Mouse (Mus musculus) adrenal gland, adult 8-10 months (tissue): Measurements from ENCODE around the gene Zdhhc16. TPM values are rescaled to one million over a fixed set of nuclear protein-coding genes. Genes with fewer than 3 reads are reported as not detected.
"Not testable (repeated sequence)": the region's sequence is repeated elsewhere in the genome, so short reads cannot be mapped to it uniquely, and the experiment has no call there.

Experiments used
- DNase-seq: peaks from one replicate; pipeline ENCODE4 v3.0.0; 2022
- total RNA-seq, 4 experiments: library from RNA; stranded (reverse); gene quantifications; 2 replicates each; pipeline ENCODE4 v1.2.4; 2022

The Zdhhc16 gene
- total RNA-seq, 4 experiments from 2014 or later: 29.5 to 40.7 (median 34.8) TPM

DNA sequence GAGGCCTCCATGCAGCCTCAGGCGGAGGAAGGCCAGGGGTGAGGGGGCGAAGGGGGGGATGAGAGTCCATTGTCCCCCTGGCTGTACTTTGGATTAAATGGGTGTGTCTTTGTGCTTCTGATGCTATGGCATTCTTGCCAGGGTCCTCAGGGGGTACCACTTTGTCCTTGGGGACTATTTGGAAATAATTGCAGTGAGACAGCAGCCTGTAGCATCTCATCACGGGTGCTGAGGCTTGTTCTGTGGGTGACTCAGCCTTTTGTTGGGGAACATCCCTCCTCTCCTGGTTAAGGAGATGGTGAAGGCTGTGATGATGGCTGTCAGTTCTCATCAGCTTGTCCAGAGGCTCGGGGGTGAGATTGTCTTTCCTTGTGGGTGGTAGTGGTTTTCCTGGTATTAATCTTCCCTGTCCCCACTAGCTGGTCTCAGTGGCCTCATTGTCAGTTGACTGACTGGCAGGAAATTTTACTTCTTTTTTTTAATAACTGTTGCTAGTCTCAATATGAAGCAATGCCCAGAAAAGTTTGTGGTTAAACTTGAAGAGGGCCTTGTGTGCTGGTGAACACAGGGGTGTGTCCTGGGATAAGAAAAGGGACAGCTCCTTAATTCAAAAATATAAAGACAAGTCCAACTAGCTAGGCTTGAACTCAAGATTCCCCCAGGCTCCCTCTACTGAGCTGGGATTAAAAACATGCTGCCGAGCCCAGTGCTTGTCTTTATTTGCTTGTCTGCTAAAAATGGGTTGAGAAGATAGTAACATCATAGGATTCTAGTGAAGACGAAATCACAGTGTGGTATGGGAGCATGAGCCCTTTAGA lies 19.3 kb upstream of the Zdhhc16 start:
- DNase-seq: no peak

DNA sequence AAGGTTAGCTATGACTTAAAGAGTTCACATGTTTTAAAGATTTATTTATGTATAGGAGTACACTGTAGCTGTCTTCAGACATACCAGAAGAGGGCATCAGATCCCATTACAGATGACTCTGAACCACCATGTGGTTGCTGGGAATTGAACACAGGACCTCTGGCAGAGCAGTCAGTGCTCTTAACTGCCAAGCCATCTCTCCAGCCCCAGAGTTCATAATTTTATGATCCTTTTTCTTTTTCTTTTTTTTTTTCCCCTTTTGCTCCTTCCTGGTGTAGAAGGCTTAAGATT lies 18.7 kb upstream of the Zdhhc16 start:
- DNase-seq: not testable (repeated sequence)

DNA sequence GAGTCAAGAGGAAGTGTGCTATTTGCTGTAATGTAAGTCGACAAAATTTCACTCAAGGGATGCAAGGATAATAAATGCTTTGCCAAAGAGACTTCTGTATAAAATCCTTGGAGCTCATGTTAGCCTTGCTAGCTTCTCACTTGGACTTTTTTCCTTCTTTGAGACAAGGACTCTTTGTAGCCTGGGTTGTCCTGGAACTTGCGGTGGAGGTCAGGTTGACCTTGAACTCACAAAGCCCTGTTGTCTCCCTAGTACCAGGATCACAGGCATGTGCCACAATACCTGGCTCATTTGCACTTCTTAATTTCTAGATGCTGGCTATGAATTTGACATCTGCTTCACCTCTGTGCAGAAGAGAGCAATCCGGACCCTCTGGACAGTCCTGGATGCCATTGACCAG lies 18.0 kb upstream of the Zdhhc16 start:
- no peak for DNase-seq

DNA sequence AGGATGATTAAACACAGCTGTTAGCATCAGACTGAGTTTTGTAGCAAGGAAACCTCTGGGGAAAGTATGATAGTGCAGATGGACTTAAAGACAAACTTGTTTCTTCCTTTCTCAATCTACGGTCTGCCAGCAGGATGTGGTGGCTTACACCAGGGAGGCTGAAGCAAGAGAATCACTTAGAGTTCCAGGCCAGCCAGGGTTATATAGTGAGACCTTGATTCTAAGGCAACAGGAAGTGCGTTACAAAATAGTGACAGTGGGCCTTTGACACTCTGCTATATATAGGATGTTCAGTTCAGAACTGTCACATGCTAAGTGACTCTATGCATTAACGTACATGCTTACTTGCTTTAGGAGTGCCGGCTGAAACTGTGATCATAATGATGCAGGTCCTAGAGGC lies 16.4 kb upstream of the Zdhhc16 start:
- DNase-seq: no peak

DNA sequence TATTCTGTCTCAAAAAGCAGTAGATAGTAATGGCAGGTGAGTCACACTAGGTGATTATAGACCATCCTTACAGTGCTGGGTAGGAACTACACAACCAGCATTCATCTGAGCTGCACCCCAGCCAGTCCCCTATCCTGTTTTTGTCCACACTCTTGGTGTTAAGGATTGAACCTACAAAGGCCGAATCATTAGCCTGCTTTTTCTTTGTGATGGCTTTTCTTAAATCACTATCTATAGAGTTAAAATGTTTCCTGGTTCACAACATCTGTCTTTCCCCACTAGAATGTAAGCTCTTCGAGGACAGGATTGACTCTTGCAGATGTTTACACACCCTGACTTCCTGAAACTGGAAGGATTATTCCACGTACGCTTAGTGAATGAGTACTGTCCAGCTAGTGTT lies 13.8 kb upstream of the Zdhhc16 start:
- no peak for DNase-seq

DNA sequence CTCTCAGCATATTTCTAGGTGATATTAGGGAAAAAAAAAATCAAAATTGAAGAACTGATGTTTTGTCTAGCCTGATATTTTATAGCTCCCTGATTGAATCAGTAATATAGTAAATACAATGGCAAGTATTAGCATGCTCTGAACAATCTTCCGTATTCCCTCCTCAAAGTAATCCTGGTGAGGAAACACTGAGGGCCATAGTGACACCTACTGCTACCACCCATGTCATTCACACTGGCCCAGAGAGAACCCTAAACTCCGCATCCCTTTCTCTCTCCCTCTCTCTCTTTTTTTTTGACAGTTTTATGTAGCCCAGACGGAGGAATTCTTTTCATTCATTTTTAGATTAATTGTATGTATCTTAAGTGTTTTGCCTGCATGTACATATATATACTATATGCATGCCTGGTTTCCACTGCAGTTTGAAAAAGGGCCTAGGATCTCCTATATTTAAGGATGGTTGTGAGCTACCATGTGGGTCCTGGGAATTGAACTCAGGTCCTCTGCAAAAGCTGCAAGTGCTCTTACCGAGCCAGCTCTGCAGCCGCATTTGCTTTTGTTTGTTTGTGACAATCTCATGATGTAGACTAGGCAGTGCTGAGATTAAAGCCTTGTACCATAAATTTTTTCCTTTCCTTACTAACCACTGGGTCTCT lies 12.7 kb upstream of the Zdhhc16 start:
- no peak for DNase-seq

DNA sequence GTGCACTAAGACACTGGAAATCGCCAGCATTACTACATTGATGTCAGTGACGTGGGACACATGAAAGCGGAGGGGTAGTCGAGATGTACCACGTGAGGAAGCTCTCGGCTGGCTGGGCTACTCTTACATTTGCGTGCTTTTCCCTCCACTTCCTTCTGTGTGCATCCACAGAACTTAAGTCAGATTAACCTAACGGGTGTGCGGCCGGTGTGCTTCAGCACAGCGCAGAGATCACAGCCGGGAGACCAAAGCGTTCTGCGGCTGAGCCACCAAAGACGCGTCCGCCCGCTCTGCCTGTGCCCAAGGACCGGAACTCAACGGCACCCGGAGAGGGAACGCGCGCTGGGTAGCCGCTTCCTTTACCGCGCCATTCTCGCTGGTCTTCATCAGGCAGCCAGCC lies 594 bp upstream of the Zdhhc16 start:
- no peak for DNase-seq

DNA sequence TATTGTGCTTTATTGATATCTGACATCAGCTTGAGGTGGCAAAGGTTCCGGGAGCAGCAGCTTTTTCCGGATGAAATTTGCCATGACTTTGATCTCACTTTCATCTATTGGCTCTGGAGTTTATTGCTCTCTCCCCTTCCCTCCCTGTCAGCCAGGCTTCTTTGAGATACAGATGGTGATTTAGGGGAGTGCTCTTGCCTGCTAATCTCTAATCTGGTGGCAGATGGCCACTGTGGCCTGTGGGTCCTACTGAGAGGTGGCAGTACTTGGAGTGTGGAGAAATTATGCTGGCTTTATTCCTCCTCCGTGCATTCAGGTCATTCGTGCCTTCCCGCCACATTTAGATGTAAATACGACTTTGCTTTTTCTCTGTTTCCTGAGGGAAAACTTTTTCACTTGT lies 844 bp downstream of the Zdhhc16 start:
- no peak for DNase-seq

DNA sequence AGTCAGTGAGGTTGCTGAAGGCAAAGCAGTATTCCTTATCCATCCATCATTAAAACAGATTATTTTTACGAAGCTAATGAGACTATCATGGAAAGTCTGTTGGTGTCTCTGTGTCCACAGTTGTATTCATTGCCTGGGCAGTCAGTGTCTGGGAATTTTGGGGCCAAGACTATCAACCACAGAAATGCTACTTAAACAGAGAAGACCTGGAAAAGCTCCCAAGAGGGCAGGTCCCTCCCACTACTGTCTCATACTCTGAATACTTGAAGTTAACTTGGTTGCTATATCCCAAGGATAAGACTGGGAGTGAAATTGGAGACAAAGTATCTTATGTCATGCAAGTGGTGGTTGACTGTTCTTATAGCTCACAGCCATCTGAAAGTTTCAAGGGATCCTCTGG lies 2.6 kb downstream of the Zdhhc16 start:
- DNase-seq: no peak

DNA sequence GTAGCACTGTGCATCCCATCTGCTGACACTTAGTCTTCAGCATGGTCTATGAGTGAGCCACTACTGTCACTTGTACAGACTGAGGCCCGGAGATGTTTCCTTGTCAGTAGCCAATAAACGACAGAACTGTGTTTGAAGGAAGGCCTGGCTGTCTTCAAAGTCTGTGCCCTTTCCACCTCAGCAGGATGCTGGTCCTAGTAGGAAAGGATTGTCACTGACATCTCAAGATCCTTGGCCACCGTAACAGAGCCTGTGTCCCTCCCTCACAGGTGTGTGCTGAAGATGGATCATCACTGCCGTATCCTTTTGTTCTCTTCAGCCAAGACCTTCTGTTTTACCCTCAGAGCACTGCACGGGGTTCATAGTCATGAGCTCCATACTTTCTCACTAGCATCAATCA lies 5.3 kb downstream of the Zdhhc16 start:
- no peak for DNase-seq

DNA sequence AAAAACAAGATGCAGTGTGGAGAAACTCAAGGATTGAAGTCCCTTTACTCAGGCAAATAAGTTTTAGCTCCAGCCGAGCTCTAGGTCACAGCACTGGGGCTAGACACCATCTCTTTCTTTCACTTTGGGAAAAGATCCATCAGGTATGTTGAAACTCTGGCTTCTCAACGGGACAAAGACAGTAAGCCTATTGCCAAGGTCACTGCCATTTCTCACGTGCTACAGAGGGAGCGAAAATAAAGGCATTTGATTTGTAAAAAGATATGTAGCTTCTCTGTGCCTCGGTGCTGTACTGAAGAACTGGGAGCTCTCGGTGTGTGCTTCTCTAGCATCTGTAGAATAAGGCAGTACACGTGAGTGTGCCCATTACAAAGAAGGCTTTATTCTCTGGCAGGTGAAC lies 10.6 kb downstream of the Zdhhc16 start:
- no peak for DNase-seq

DNA sequence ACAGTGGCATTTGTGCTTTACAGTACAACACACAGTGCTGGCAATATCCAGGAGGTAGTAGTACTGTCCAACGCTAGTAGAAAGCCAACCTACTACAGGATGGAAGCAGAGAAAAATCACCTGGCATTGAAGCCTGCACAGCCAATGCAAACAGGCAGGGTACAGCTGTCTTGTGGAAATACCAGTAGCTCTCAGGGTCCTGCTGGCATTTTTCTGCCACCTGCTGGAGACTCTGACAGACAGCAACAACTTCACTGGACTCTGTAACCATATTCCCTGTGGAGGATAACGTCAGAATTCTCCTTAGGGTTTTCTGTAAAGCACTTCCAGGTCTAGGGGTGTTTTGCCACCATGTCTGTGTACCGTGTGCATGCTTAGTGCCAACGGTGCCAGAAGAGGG lies 19.0 kb downstream of the Zdhhc16 start:
- DNase-seq: no peak

DNA sequence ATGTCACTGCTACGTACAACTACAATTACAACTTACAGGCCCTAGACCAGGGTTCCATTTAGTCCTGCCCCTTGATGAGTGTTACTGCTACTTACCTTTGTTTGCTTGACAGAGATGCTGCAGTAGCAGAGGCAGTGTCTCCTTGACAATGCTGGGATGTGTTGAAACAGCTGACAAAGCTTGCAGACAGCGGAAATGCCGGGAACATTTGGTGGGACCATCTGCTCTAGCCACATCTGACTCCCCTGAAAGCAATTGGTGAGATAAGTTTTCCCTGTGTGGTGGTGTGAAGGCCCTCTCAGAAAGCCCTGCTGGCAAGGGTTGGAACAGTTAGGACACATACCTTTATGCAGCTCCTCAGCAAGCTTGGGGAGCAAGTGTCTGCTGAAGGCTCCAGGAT lies 20.3 kb downstream of the Zdhhc16 start:
- DNase-seq: no peak

DNA sequence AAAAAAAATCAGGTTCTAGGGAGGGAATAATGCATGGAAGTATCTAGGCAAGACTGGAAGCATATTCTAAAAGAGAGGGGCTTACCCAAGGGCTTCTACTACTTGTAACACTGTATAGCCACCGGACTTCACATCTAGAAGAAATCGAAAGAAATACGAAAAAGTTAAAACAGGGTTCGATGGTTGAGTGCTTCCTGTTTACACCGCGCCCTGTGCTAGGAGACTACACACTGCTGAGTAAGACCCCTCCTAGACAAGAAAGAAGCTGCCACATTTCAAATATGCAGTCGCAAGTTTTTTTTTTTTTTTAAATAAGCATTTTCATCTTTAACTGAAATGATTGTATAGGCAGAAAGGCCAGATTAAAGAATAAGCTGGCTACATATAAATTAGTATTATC lies 36.3 kb downstream of the Zdhhc16 start:
- DNase-seq: no peak

DNA sequence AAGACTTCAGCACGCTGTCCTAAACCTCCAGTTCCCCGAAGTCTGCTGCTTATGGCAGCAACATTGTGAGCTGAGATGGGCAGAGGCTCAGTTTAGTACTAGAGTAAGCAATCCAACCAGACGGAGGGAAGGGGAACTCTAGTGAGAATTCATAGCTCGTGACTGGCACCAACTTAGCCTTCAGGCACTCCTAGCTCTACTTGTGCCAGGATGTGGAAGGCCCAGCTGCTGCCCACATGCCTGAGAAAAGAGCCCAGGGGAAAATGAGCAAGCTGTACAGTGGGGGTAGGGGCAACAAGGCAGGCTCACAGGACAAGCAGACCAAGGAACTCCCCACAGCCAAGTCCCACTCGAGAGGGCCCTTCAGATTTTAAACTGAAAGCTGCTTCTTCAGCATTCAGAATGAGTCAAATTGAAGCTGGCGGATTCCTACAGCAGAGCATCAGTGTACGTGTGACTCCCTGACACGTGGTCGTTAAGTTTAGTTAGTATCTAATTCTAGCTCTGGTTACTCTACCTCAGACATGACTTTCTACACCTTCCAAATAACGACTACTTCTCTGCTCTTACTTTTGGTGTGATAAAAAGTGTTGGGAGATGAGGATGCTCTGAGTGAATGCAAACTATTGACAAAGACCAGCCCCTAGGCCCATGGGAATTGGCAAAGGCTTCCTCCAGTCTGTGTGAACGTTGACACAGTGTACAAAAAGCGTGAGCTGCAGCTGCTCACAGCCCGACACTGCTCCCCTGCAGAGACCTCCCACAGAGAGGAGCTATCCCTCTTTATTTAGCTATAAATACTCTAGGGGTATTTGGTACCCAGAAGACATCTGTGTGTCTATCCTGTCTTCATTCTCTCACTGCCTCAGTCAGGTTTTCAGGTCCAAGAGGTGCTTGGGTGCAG lies 40.9 kb downstream of the Zdhhc16 start:
- DNase-seq: no peak

DNA sequence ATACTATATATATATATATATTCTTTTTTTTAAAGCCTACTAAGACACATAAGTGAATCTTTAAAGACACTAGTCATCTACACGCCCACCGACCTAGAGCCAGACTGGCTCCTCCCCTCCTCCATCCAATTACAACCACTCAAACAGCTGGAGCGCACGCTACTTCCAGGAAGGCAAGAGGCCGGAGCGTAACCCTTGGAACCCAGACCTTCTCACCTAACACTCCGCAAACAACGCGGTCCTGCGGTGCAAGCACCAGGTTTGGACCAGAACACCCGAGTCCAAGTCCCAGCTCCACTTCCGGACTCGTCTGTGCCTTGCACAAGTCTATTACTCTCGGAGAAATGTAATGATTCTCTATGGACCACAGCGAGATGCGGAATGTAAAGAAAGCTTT lies 47.1 kb downstream of the Zdhhc16 start:
- no peak for DNase-seq

DNA sequence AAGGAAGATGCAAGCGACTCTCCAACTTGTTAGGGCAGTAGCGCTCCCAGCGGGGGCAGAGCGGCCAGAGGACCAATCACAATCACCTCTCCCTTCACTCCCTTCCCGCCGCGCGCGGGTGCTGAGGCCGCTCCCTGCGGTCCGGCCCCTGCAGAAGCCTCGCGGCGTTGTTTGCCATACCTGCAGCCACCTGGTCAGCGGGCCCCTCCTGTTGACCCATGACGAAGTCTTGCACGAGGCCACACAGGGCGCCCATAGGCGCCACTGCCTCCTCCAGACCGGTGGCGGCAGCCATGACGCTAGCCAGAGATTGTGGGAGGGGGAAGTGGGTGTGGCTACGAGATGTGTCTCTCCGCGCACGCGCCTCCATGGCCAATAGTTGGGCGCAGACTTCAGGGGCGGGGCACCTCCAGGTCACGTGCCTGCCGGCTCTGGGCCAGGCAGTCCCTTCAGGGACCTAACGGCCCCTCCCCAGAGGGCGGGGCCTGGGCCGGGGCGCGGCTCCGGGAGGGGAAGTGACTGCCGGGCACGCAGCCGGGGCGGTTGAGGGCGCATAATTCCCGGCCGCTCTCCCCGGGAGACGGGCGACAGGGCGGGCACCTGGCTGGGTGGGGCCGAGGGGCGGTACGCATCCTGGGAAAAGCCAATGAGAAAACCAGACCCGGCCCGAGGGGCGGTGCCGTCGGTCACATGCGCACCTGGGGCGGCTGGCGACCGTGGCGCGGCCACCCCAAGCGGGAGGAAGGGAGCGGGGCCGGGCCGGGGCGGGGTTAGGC lies 47.7 kb downstream of the Zdhhc16 start, which contains the start of gene Mms19:
TSS of gene Mms19 (minus strand) at position 339 of the 776 bp plus-strand sequence.
- peak; percentile 99 for DNase-seq

DNA sequence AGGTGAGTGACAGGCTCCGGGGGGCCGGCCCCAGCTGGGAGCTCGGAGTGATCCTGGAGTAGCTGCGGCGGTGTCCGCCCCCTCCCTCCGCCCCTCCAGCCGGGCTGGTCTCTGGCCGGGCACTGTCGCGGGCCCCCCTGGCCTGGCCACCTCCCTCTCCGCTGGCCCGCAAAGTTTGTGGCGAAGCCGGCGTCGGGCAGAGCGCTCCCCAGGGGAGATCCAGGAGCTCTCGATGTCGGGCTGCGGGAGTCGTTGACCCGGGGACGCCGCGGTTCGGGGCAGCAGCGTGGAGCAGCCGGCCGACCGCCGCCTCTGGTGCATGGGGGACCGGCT lies 48.3 kb downstream of the Zdhhc16 start, which contains the start of gene Ubtd1:
TSS of gene Ubtd1 (plus strand) at position 169 of the 333 bp plus-strand sequence.
- DNase-seq: no peak

DNA sequence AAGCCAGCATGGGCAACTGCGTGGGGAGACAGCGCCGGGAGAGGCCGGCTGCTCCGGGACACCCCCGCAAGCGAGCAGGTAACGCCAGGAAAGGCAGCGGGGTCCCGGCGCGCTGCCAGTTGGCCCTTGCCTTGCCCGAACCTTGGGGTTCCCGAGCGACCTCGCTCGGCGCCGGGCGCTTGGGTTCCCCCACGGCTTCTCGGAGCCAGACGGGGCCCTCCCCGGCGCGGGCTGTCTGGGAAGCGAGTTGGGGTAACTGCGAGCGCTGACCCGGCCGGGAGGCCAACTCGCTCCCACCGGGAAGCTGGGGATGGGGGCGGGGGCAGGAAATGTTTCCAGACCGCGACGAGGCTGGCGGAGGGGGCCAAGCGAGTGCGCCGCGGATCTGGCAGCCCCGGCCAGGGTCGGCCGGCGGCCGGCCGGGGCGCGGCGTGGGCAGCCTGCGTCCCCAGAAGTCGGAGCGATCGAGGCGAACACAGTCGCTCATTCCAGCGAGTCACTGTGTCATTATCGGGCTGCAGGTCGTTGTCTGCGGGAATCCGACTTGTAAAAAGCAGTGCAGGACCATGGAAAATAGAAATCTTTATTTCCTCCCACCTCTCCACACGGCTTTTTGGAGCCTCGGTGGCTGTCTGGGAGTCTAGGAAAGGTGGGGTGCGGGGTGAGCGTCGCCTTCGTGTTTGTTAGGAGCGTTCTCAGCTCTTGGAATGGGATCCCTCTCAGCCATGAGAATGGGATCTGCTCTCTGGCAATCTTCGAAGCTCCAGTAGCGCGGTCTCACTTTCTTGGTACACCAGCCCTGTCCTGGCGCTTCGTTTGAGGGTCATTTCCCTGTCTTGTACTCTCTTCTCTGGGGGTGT lies 48.9 kb downstream of the Zdhhc16 start:
- peak; percentile 60 for DNase-seq

DNA sequence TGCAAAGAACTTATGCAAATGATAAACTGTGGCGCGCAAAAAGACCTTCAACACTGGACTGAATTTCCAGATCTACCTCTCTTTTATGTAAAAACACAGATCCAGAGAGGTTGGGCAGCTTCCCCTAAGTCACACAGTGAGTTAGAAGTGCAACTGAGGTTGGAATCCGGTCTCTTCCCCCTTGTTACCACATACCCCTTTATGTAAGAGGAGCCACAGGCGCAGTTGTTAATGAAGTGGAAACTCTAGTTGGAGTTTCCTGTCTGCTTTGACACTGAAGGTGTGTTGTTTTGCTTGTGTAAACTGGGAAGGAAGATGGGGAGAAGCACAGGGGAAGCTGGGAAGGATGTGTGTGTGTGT lies 49.5 kb downstream of the Zdhhc16 start:
- no peak for DNase-seq

DNA sequence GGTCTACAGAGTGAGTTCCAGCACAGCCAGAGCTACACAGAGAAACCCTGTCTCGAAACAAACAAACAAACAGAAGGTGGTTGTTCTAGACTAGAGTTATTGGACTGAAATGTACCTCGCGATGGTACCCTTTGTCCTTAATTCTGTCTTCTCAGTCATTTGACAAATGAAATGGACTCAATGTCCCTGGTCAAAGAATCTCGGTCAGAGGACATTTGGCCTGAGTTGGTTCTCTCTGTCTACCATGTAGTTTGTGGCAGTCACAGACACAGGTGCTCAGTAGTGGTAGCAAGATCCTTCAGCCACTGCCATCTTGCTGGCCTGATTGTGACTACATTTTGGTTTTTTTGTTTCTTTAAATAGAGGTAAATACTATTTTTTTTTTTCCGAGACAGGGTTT lies 52.7 kb downstream of the Zdhhc16 start:
- DNase-seq: no peak

DNA sequence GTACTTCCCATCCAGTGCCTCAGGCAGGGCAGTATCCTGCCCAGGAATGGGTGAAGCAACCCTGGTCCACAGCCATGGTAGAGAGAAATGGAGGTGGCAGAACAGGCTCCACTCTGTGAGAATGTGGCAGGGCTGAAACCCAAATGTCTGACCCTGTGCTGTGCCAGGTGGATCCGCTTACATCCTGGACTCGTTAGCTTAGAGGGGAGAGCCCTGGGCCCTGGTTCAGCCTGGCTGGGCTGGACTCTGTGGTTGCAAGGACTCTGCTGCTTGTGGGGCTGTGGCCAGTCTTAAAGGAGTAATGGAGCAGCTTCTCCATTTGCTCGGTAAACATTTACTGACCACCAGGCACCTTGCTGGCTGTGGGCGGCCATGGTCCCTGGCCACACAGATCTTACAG lies 53.9 kb downstream of the Zdhhc16 start:
- DNase-seq: no peak
